Mouse (Mus musculus) layer of hippocampus, postnatal 36 days (tissue): ENCODE measurements around the gene Pmf1. TPM values are rescaled to one million over a fixed set of nuclear protein-coding genes. Genes with fewer than 3 reads are reported as not detected.

Experiments used
- DNase-seq, 2 experiments: peaks; one replicate each; pipeline ENCODE4 v3.0.0; 2022
- total RNA-seq, 2 experiments: library from RNA; stranded (reverse); gene quantifications; 2 replicates each; pipeline ENCODE4 v1.2.3; 2021

The Pmf1 gene
- total RNA-seq: 1 to 10 TPM; 5.3 to 6.3 TPM

- peak; percentile 88 for DNase-seq
Measured at GRCm38 (mm10) chr3:88409741-88410644, at the start of gene Pmf1. Gene Pmf1, minus strand, starts transcription at chr3:88410331.

DNA sequence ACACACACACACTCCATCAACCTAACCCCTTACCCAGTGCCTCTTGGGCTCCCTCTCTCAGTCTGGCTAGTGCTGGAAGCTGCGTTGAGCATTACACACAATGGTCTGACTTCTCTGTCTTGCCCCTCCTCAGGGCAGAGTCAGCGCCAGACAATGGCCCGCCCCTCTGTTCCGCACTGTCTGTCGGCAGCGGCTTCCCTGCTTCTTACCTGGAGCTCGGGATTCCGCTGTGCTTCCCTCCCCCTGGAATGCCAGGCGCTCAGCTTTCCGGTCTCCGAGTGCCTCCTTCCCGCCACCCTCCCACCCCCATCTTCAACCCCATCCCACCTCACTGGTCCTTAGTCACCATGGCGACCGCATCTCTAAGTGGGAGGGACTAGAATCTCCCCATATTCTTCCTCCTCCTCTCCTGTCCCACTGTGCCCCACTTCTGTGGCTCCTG lies 48.7 kb upstream of the Pmf1 start:
- peak in 1 of 2 experiments; percentile 40 for DNase-seq

DNA sequence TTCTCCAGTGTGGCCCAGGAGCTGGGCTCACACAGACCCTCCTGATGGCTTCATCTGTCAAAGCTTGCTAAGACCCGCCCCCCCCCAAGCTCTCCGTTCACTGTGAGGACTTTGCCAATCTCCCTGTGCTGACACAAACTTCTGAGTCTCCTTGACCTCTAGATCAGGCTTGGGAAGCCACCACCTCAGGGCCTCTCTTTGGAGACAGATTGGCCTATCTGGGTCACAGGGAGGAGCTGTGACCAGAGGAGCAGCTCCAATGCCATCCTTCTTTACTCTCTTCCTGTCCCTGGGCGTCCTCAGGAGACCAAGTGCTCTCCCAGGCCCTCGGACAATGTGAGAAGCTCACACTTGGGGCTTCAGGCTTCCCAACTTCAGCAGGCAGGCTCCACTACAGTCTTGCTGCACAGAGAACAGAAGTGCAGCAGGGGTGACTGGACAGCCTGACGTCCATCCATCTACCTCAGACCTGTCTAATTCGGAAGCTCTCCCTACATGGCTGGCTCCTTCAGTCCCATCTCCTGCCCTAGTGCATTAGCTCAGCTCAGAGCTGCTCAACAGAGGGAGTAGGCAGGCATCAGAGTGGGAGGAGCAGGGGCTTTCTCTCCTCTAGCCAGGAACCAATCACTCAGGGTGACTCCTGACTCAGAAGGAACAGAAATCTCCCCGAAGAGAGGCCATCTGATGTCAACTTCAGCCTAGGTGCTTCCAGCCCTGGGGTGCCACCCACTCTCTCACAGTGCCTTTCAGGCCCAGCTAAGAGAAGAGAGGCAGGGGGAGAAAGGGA lies 46.8 kb upstream of the Pmf1 start:
- DNase-seq: no peak

DNA sequence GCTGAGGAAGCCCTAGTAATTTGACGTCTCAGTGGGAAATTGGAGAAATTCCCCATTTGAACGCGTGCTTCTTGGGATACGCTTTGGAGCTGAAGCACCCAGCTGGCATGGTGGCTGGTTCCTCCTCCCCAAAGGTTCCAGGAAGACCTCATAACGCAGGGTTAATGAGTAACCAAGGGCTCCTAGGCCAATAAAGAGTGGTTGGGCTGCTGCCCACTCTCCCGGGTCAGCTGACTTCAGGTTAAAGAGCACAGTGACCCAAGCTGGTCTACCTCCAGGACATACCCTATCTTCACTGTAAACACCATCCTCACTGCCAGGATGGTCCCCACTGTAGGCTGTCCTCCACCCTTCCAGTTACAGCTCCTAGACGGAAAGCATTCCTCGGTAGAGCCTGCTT lies 46.2 kb upstream of the Pmf1 start:
- no peak for DNase-seq

DNA sequence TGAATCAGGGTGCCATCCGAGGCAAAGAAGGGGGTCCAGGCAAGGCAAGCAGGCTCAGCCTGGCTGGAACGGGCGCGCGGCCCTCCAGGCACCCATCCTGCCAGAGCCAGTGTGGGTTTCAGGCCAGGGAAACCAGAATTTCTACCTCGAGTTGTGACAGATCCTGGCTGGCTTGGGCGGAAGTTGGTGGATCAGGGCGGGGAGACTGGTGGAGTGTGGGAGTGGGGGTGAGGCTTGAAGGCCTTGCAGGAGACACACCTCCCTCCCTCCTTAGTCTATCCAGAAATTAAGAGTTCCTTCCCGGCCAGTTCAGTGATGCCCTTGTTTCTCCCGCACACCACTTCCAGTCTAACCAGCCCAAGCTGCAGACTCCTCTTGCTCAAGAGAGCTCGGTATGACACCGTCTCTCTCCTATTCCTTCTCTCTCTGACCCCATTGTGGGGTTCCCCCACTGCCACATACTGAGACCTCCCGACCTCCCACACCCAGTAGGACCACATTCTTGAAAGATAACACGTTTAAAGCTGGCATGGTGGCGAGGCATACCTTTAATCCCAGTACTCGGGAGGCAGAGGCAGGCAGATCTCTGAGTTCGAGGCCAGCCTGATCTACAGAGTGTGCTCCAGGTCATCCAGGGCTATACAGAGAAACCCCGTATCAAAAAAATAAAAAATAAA lies 45.6 kb upstream of the Pmf1 start:
- DNase-seq: no peak

DNA sequence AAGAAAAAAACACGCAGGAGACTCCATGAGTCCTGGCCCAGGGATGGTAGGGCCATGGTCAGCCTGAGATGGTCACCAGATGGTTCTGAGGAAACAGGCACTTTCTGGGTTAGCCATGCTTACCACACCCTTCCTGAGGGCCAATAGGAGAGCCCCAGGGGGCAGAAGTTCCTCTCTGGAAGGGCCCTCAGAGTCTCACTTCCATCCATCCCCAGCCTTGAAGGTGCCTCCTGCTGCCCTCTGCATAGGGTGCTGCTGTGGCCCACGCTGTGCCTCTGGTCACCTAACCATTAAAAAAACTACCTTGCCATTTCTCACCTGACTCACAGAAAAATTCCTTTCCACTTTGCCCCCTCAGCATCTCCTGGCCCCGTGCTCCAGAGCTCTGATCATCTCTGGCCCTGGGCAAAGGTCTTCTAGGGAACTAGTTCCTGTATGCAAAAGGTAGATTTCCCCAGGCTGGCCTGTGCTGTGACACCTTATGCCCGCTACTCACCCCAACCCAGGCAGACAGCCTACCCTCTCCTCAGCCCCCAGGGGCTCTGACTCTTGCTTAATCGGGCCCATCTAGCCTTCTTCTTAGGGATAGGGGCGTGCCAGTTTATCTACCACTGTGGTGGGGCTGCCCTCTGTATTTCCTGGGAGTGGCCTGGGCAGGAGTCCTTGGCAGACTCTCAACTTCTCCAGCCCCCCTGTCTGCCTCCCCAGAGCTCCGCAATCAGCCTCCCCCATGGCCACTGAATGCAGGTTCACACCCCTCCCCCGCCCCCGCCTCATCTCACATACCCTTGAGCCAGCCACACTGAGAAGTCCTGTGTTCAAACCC lies 44.8 kb upstream of the Pmf1 start:
- no peak for DNase-seq

DNA sequence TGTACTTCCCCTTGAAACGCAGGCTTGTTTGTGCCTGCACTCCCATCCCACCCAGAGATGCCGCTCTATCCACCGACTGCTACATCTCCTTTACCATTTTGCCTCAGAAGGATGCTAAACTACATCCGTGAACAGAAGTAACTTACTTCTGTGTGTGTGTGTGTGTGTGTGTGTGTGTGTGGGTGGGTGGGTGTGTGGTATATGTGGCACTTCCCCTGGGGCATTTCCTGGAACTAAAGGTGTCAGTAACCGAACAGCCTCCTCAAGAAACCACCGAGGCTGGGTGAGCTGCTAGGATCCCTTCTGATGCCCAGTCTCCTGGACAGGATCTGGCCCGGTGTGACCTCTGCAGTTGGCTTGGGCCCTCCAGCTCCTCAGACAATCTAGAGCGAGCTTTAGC lies 43.9 kb upstream of the Pmf1 start:
- no peak for DNase-seq

DNA sequence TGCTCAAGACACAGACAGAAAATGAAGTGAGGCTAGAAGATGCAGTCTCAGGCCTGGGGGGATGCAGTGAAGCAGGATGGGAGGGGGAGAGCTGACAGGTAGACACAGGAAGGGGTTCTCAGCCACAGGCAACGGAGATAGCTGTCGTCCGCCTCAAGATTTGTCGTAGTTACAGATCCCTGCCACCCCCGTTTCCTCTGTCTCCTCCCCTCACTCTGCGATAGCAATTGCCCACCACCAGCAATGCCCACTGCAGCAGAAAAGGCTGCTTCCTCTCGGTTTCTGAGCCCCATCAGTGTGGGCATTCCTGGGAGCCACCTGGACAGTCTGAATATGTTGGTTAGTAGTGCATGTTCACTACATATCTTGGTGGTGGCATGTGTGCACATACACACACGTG lies 43.2 kb upstream of the Pmf1 start:
- no peak for DNase-seq

DNA sequence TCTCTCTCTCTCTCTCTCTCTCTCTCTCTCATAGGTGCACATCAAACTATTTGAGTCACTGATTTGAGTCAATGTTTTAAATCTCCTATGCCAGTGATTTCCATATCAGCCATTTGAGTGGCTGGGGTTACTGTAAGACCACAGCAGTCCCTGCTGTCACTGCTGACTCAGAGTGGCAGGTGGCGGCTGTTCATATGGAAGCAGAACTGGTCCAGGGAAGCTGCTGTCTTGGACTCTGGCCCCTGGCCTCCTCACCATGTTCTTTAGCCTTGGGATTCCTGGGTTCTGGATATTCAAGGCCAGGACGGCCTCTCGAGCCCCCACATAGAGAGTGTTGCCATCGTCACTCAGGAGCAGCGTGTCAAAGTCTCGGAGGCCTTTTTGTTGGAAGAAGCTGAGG lies 42.6 kb upstream of the Pmf1 start:
- no peak for DNase-seq

DNA sequence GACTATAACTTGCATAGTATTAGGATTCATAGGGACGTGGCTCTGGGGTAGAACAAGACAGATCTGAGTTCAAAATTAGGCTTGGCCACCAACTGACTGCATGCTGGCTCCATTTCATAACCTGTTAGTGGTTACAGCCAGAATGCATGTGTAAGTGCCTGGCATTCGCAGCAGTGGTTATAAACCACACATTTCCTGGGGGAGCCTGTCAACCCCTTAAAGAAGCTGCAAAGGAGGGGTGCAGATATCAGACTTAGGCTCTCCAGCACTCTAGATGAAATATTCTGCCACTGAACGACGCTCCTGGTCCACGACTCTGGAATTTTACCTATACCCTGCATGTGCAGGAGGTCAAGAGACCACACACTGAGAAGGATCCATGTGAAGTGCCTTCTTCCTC lies 42.1 kb upstream of the Pmf1 start:
- DNase-seq: no peak

DNA sequence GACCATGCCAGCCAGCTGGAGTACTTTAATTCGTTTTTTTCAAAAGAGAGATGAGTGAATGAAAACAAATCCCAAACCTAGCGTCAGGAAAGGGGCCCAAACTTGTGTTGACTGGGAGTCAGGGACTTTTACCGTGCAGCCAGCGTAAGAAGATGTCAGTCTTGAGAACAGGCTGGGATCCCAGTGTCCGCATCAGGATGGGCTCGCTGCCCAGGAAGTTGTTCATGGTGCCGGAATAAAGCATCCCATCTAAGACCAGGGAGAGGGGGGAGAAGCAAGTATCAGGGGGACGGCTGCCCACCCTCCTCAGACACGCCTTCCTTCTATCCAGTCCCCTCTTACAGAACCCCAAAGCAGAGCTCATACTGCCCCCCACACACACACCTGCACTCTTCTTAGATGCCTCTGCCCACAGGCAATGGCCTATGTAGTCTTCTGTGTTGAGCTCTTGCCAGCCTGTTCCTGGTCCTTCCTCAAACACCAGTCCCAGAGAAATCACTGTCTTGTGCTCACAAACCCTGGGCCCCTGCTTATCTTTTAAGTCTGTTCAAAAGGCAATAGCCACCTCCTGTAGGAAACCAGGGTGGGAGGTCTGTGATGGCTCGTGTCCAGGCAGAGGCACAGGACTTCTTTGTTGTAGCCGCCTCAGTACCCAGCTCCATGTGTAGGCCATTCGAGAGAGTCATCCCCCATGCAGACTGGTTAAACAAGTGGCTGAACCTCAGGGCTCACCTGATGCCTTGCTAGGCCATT lies 40.4 kb upstream of the Pmf1 start:
- DNase-seq: no peak

- DNase-seq: no peak
Measured at GRCm38 (mm10) chr3:88449395-88450023, 39.4 kb upstream of the Pmf1 start.

DNA sequence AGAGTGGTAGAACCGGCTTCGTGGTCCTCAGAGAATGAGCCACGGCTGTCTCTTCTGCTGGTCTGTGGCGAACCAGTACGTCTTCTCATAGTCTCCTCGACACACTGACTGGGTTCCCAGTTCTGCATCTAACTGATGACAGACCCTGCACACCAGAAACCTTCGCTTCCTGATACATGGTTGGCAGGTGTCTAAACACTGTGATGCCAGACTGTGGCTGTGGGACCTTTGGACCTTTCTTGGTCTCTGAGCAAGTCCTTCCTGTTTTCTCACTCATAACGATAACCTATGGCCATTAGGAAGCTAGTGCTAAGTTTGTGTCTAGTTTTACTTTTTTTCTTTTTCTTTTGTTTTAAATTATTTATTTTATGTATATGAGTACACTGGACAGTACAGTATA lies 38.3 kb upstream of the Pmf1 start:
- no peak for DNase-seq

DNA sequence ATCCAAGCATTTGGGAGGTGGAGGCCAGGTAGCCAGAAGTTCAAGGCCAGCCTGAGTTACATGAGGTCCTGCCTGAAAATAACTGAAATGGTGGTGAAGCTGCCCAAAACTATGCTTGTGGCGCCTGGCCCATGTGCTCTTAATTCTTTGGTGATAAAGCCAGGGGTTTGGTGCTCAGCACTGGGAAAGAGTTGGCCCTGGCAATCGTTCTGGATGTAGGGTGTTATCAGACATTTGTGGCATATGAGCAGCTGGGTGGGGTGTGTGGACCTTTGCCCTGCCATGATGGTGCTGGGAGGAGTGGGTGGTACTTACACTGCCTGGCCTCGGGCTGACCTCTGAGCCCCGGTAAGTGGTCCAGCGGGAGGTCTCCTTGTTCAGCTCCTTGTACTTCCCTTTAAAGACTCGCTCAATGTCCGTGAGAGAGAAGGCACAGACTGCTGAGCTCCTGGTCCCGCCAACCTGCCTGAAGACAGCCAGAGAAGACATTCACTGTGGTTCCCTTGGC lies 37.6 kb upstream of the Pmf1 start:
- no peak for DNase-seq

- no peak for DNase-seq
Measured at GRCm38 (mm10) chr3:88446471-88447123, 36.5 kb upstream of the Pmf1 start.

DNA sequence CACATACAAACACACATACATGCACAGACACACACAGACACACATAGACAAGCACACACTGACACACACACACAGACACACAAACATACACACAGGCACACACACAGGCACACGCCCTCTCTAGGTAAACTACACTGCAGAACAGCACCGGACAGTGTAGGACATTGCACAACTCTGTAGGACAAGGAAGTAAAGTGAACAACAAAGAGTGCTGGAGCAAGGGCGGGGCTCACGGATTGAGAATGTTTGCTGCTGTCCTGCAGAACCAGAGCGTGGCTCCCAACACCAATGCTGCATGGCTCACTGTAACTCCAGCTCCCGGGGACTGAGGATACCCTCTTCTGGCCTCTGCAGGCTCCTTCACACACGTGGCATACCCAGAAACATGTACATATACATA lies 32.8 kb upstream of the Pmf1 start:
- no peak for DNase-seq

GRCm38 (mm10) chr3:88442488-88442887 lies 32.4 kb upstream of the Pmf1 start:
- DNase-seq: no peak

DNA sequence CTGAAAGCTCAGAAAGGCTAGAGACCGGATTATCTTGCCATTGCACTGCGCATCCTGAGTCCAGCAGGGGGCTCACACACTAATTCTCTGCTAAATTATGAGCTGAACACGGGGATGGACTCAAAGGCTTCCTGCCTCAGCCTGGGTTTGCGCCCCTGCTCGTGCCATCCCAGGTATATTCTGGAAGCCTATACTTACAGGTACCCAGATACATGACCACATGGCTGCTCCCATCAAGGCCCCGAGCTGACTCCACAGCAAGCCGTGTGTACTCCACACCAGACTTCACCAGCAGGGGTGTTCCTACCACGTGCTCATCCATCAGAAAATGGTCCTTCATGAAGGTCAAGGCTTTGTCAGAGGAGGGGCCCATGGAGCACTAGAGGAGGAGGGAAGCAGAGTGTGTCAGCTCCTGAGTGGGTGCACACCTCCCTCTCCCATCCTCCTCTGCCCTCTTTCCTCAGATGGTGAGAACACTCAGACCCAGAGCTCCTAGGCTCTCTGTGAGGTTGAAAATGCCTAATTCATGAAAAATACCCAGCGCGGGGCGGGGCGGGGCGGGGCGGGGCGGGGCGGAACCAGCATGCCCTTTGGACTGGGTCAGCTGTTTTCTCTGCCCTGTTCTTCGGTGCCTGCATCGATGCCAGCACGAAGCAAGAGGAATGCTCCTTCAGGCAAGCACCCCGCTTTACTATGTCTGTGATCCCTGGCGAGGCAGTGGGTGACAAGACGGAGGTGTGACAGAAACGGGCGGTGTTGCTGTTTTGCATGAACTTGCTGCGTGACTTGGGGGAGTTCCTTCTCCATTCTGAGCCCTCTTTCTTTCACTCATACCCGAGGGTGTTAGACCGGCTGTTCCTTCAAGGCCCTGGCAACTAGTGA lies 30.6 kb upstream of the Pmf1 start:
- DNase-seq: peak in 1 of 2 experiments; percentile 34

DNA sequence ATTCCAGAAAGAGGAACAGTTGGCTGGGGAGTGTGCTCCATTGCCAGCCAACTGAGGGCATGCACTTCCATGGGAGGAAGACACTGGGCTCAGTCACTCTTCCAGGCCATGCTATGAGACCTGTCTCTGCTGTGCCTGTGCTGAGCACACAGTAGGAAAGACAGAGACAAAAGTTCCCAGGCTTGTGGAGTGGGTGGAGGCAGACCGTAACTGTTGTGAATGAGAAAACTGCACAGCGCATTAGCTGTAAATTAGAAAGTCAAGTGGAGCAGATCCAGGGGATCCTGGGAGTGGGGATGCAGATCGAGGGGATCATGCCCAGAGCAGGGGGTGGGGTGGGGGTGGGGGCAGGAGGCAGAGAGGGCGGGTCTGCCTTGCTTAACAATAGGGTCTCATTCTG lies 29.5 kb upstream of the Pmf1 start:
- DNase-seq: no peak
